Mouse (Mus musculus) cerebellum, adult 2 months (tissue): ENCODE data around the gene Batf2. TPM values are rescaled to one million over a fixed set of nuclear protein-coding genes. Genes with fewer than 3 reads are reported as not detected.
A peak's percentile ranks its signal among the peaks of the same experiment; 100 is the strongest.

Experiments
- DNase-seq, 2 experiments: peaks; one replicate each; pipeline ENCODE4 v3.0.0; 2021
- H3K27ac ChIP-seq: fragments of 200-500 bp; 2 replicates; pipeline ENCODE4 v1.5.1; 2012; ENCODE audit warnings: low read length, control low read depth, inconsistent platforms; ENCODE audit not compliant: insufficient read depth
- H3K27me3 ChIP-seq: fragments of 200-500 bp; 2 replicates; pipeline ENCODE4 v1.6.1; 2012; ENCODE audit warnings: inconsistent platforms, mild to moderate bottlenecking, low read length, moderate library complexity; ENCODE audit not compliant: control insufficient read depth, insufficient read depth
- H3K4me1 ChIP-seq: fragments of 200-500 bp; 2 replicates; pipeline ENCODE4 v1.6.1; 2011; ENCODE audit warnings: low read length; ENCODE audit not compliant: control insufficient read depth, insufficient read depth
- H3K4me3 ChIP-seq: fragments of 200-500 bp; replicated peaks from 2 replicates; pipeline ENCODE3; 2011; ENCODE audit warnings: mild to moderate bottlenecking, low read depth, low read length, control low read depth; ENCODE audit not compliant: insufficient read depth
- CTCF ChIP-seq: fragments of 200-500 bp; IDR thresholded peaks from 2 replicates; pipeline ENCODE4 v1.5.1; 2011; ENCODE audit warnings: low read depth, mild to moderate bottlenecking, control low read depth, low read length, moderate library complexity, borderline replicate concordance; ENCODE audit not compliant: insufficient read depth
- POLR2A ChIP-seq: fragments of 200-500 bp; IDR thresholded peaks from 2 replicates; pipeline ENCODE4 v1.6.1; 2011; ENCODE audit warnings: low read length, control low read depth, borderline replicate concordance; ENCODE audit not compliant: insufficient read depth
- WGBS: fragments of 180-500 bp; shearing (Covaris S2); methylation state at CpG from one replicate; pipeline ENCODE4 v1.1.7; 2018; 5-methylcytosine and 5-hydroxymethylcytosine counted together
- polyA plus RNA-seq: library from polyadenylated mRNA; depleted of rRNA; stranded (reverse); fragments of >200 nt; gene quantifications from 2 replicates; pipeline ENCODE4 v1.2.3, GENCODE M21; 2012

Gene Batf2
- polyA plus RNA-seq, 1 experiment: 0.54 TPM

DNA sequence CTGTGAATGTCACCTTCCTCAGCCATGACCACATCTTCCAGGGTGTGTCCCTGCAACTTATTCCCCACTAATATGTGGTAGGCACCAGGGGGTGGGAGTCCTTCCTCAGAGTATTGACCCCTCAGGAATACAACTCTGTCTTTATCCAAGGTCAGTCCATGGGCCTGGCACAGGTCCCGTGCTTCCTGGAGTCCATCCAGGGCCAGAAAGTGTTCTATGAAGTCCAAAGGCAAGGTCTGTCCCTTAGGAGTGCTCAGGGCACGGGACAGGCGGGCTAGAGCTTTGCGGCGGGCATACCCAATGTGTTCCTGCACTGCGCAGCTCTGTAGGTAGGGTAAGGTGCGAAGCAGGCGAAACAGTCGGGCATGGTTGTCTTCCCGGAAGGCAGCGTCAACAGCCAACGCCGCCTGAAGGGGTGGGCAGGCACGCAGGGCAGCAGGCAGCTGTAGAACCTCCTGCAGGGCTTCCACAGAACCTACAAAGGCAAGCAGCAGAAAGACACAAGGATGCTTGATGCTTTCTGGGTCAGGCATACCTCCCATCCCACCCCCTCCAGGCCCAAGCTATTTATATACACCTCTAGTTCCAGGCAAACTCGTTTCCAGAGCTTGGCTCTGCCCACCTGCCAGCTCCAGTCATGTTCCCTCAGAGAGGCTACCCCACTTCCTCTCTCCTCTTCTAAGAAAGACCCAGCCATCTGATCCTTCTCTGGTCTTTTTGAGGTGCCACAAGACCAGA lies 24.5 kb upstream of the Batf2 start:
- TF ChIP-seq CTCF (no peak), POLR2A (no peak)
- no peak overlapping the region for H3K4me3 ChIP-seq
- H3K27me3 ChIP-seq: no peaks in the 10 kb centered on the region
- WGBS: 30% methylated on average over 15 of the region's 15 CpGs
- DNase-seq: no peak
- no peak overlapping the region for H3K27ac ChIP-seq
- H3K4me1 ChIP-seq: peaks cover 10% of the 10 kb centered on the region

DNA sequence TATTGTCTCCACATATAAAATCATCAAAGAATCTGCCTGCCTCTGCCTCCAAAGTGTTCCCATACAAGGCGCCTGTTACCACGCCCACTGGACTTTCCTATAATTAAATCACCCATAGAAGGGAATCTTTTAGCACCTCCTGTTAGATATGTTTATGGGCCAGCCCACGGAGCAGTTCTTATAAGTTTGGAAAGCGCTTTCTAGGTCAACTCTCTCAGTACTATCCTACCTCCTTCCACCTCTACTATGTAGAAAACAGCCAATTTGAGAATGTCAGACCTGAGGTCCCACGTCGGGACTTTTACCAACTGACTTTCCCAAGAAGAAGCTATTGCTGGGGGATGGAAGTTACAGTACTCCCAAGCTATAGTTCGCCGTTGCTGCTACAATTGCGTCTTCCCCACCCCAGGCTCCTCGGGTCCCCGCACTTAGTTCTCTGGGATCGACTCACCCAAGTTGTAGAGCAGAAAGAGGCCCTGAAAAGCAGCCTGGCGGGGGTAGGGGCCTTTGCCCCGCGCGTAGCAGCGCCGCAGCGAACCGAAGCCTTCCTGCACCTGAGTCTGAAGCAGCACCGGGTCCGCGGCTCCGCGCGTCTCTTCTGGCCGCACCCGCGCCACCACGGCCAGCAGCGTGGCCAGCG lies 23.3 kb upstream of the Batf2 start:
- 3% methylated on average over 32 of the region's 32 CpGs for WGBS
- Histone ChIP-seq H3K27ac (peak overlapping the region; percentile 67), H3K4me1 (peaks cover 10% of the 10 kb centered on the region), H3K27me3 (no peaks in the 10 kb centered on the region), H3K4me3 (peak overlapping the region; percentile 63)
- no peak for DNase-seq
- TF ChIP-seq POLR2A (no peak), CTCF (no peak)

DNA sequence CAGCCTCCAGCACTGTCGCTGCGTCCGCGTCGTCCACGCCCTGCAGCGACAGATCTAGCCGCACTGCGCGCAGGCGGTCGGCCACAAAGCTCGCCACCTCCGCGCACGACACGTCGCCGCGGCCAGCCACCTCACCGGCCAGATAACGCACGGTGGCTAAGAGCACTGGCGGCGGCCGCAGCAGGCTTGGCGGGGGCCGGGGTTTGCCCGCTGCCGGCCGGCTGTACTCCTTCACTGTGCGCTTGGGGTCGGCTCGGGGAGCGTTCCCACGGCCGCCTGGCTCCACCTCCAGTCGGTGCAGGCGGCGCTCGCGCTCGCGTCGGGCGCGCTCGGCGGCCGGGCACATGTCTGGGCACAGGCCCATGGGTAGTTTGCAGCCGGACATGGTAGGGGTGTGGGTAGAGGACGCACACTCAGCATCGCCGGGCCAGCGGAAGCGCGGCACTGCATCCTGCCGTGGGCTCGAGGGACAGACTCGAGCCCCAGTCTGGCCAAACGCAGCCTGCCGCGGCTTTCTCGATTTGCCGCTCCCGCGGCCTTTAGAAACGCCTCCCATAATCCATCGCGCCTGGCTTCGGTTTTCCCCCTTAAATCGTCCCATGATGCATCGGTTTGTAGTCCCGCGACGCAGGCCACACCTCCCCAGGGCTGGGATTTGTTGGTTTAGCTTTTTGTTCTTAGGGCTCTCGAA lies 22.7 kb upstream of the Batf2 start, which contains the start of gene Sac3d1:
TSS of gene Sac3d1 (minus strand) at position 665 of the 691 bp plus-strand sequence.
- Histone ChIP-seq H3K27ac (peak within 1 kb of the TSS; percentile 67), H3K4me3 (peak within 1 kb of the TSS; percentile 63), H3K27me3 (no peaks in the 10 kb centered on the region), H3K4me1 (peaks cover 10% of the 10 kb centered on the region)
- TF ChIP-seq CTCF (no peak), POLR2A (peak; percentile 40)
- WGBS: under 1% methylated on average over 77 of the region's 77 CpGs
- DNase-seq: peak; percentile 90 to 91

DNA sequence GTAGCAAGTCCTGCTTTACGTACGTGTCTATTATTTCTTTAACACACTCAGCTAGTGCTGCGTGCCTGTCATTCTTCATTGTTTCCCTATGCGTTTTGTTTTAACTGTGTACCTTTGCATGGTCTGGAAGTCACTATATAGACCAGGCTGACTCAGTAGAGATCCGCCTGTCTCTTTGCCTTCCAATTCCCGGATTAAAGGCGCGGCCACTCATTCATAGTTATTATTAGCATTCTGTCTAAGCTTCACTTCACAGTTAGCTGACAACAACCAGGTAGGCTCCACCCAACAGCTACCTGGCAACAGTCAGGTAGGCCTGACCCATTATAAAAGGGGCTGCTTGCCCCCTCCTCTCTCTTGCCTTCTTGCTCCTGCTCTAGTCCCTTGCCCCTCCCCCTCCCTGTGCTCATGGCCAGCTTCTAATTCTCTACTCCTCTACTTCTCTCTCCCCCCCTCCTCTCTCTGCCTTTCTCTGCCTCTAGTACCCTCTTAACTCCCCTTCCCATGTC lies 22.1 kb upstream of the Batf2 start:
- peak overlapping the region; percentile 63 for H3K4me3 ChIP-seq
- under 1% methylated on average over 8 of the region's 8 CpGs for WGBS

DNA sequence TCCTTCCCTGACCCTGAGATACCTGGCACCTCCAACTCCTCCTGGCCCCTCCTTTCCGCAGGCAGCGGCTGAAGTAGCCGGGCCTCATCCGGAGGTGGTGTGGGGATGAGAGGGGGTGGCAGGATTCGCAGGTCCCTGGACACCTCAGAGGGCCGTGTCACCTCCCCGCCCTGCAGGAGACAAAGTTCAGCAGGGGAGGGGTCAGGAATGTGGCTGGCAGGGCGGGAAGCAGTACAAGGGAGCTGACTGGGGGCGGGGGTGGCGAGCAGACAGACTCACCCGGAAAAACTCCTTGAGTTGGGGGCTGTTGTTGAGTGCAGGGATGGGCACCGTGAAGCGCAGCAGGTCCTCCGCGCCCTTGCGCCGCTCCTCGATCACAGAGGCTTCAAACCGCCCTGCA lies 19.0 kb upstream of the Batf2 start:
- H3K4me3 ChIP-seq: no peak overlapping the region
- no peak overlapping the region for H3K27ac ChIP-seq
- 57% methylated on average over 19 of the region's 19 CpGs for WGBS
- H3K4me1 ChIP-seq: peaks cover under 1% of the 10 kb centered on the region; the same call in 1 of the 2 replicates
- H3K27me3 ChIP-seq: no peaks in the 10 kb centered on the region
- TF ChIP-seq CTCF (no peak), POLR2A (no peak)
- DNase-seq: no peak

More for the DNA sequence above, 22.1 kb upstream of the Batf2 start:
- TF ChIP-seq CTCF: no peak
- TF ChIP-seq POLR2A: no peak
- DNase-seq: no peak
- Histone ChIP-seq H3K4me1 (peaks cover 10% of the 10 kb centered on the region), H3K27me3 (no peaks in the 10 kb centered on the region), H3K27ac (peak overlapping the region; percentile 10; the same call in 1 of the 2 replicates)

DNA sequence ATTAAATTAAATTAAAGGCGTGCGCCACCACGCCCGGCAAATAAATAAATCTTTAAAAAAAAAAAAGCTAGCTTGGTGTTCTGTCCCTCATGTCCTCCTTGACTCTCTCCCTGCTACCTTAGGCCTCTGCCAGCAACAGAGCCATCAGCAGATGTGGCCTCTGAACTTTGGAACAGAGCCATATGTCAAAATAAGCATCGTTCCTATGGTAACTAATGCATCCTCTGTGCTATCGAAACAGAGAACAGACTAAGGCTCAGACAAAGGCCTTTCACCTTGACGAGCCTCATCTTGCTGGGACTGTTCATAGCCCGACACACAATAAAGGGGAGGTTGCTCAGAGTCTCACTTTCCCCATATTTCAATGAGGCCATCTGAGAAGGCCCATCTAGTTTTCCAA lies 17.5 kb upstream of the Batf2 start:
- H3K4me1 ChIP-seq: no peaks in the 10 kb centered on the region; the same call in 1 of the 2 replicates
- no peak for DNase-seq
- H3K27ac ChIP-seq: no peak overlapping the region
- no peak for TF ChIP-seq CTCF
- no peak for TF ChIP-seq POLR2A
- no peaks in the 10 kb centered on the region for H3K27me3 ChIP-seq
- 30% methylated on average over 8 of the region's 8 CpGs for WGBS
- H3K4me3 ChIP-seq: no peak overlapping the region

DNA sequence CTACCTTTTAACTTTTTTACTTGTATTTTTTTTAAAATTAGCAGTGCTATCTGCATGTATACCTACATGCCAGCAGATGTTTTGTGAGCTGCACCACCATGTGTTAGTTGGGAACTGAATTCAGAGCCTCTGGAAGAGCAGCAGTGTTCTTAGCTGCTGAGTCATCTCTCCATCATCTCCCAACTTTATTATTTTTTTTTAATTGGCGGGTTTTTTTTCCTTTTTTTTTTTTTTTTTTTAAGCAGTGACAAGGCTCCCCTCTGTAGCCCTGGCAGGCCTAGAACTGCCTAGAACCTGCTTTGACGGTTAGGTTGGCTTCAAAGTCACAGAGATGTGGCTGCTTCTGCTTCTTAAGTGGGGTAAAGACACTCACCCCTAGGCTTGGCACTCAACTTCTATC lies 15.9 kb upstream of the Batf2 start:
- 49% methylated on average over 2 of the region's 2 CpGs for WGBS
- Histone ChIP-seq H3K27me3 (no peaks in the 10 kb centered on the region), H3K4me3 (no peak overlapping the region), H3K4me1 (no peaks in the 10 kb centered on the region; the same call in 1 of the 2 replicates), H3K27ac (no peak overlapping the region)
- TF ChIP-seq POLR2A (no peak), CTCF (no peak)
- no peak for DNase-seq

DNA sequence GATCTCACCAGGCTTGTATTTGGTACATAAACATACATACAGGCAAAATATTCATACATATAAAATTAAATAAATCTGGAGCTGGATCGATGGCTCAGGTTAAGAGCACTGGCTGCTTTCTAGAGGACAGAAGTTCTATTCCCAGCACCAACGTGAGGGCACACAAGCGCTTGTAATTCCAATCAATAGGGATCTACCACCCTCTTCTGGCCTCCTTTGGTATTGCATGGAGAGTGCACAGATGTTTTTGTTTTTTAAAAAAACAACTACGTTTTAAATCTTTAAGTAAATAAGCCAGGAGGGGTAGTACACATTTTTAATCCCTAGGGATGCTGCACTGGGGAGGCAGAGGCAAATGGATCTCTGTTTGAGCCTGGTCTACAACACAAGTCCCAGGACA lies 14.5 kb upstream of the Batf2 start:
- Histone ChIP-seq H3K27ac (no peak overlapping the region), H3K4me3 (no peak overlapping the region), H3K27me3 (no peaks in the 10 kb centered on the region), H3K4me1 (no peaks in the 10 kb centered on the region; the same call in 1 of the 2 replicates)
- DNase-seq: peak in 1 of 2 experiments; percentile 47
- TF ChIP-seq POLR2A (no peak), CTCF (peak; percentile 54; the same call in 1 of the 2 replicates)
- WGBS: 24% methylated on average over 4 of the region's 4 CpGs
